Mouse (Mus musculus) brain, embryonic 14.5 days (tissue): ENCODE results near the gene Dync1i2.

Experiments
- CTCF ChIP-seq: fragments of 200-500 bp; IDR thresholded peaks from 2 replicates; pipeline ENCODE4 v1.5.1; 2012; ENCODE audit warnings: inconsistent platforms, mild to moderate bottlenecking, moderate library complexity, borderline replicate concordance; ENCODE audit not compliant: insufficient read depth, insufficient read length; ENCODE audit errors: extremely low read depth
- POLR2A ChIP-seq: fragments of 200-500 bp; IDR thresholded peaks from 2 replicates; pipeline ENCODE4 v1.6.1; 2012; ENCODE audit warnings: mild to moderate bottlenecking, inconsistent platforms, borderline replicate concordance; ENCODE audit not compliant: poor library complexity, insufficient read depth, insufficient read length, severe bottlenecking; ENCODE audit errors: extremely low read depth

- TF ChIP-seq CTCF (no peak), POLR2A (no peak)
Measured at GRCm38 (mm10) chr2:71168461-71169021, 43.0 kb upstream of the Dync1i2 start.
